Mouse (Mus musculus) lung, adult 2 months (tissue): ENCODE results near the gene Slc4a1ap.

Source experiments
- CTCF ChIP-seq: fragments of 200-500 bp; IDR thresholded peaks from 2 replicates; pipeline ENCODE4 v1.5.1; 2011; ENCODE audit warnings: mild to moderate bottlenecking, low read length, control low read depth; ENCODE audit not compliant: insufficient read depth
- POLR2A ChIP-seq: fragments of 200-500 bp; IDR thresholded peaks from 2 replicates; pipeline ENCODE4 v1.6.1; 2011; ENCODE audit warnings: low read depth, mild to moderate bottlenecking, control low read depth, low read length, borderline replicate concordance; ENCODE audit errors: extremely low read depth

DNA sequence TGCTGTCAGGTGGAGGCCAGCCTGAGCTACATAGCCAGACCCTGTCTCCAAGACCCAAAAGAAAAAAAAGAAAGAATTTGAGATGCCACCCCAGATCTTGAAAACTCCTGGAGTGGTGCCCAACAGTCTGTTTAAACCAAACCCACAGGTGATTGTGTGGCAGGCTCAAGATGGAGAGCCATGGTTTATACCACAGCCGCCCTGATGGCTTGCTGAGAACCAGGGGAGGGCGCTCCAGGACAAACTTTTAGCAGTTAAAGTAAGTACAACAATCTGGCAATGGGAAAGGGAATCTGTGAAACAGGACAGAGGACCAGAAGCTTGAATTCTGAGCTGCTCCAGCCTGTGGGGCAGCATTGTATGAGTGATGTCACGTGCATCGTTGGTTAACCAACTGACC lies 71.8 kb downstream of the Slc4a1ap start:
- peak; percentile 43; the same call in 1 of the 2 replicates for TF ChIP-seq CTCF
- TF ChIP-seq POLR2A = no peak
